Mouse (Mus musculus) midbrain, embryonic 16.5 days (tissue): Measurements from ENCODE around the gene Lztr1. TPM values are rescaled to one million over a fixed set of nuclear protein-coding genes. Genes with fewer than 3 reads are reported as not detected.
A peak's percentile ranks its signal among the peaks of the same experiment; 100 is the strongest.

Source experiments
- ATAC-seq: fragments of 200-750 bp; cut with Nextera tagmentation; 2 replicates; pipeline ENCODE4 v1.8.0; 2017; ENCODE audit warnings: moderate TSS enrichment
- H3K27ac ChIP-seq: fragments of 300-500 bp; sonication (generic); 2 replicates; pipeline ENCODE4 v1.5.1; 2014; ENCODE audit warnings: mild to moderate bottlenecking, low read length, mixed read lengths
- H3K27me3 ChIP-seq: fragments of 300-500 bp; sonication (generic); 2 replicates; pipeline ENCODE4 v1.6.1; 2014; ENCODE audit warnings: low read depth, low read length, mixed read lengths; ENCODE audit not compliant: control insufficient read depth, insufficient read depth
- H3K36me3 ChIP-seq: fragments of 300-500 bp; sonication (generic); 2 replicates; pipeline ENCODE4 v1.6.1; 2014; ENCODE audit warnings: mild to moderate bottlenecking, low read length, moderate library complexity, mixed read lengths; ENCODE audit not compliant: control insufficient read depth, insufficient read depth
- H3K4me1 ChIP-seq: fragments of 300-500 bp; sonication (generic); 2 replicates; pipeline ENCODE4 v1.6.1; 2014; ENCODE audit warnings: mild to moderate bottlenecking, low read length, mixed read lengths; ENCODE audit not compliant: control insufficient read depth, insufficient read depth
- H3K4me2 ChIP-seq: fragments of 300-500 bp; sonication (generic); 2 replicates; pipeline ENCODE4 v1.6.1; 2014; ENCODE audit warnings: mild to moderate bottlenecking, low read length, mixed read lengths
- H3K4me3 ChIP-seq: fragments of 300-500 bp; sonication (generic); 2 replicates; pipeline ENCODE4 v1.5.1; 2014; ENCODE audit warnings: low read depth, mild to moderate bottlenecking, low read length, moderate library complexity, mixed read lengths
- H3K9ac ChIP-seq: fragments of 300-500 bp; sonication (generic); 2 replicates; pipeline ENCODE4 v1.6.1; 2014; ENCODE audit warnings: low read depth, low read length, mixed read lengths
- H3K9me3 ChIP-seq: fragments of 300-500 bp; sonication (generic); replicated peaks from 2 replicates; pipeline ENCODE4 v1.6.1; 2014; ENCODE audit warnings: mild to moderate bottlenecking, low read length, mixed read lengths; ENCODE audit not compliant: control insufficient read depth, poor library complexity, severe bottlenecking
- WGBS: fragments of 180-500 bp; shearing (Covaris S2); extraction: QIAGEN DNeasy Blood & Tissue Kit; methylation state at CpG from one replicate; pipeline ENCODE4 v1.1.7; 2014; 5-methylcytosine and 5-hydroxymethylcytosine counted together
- polyA plus RNA-seq: library from polyadenylated mRNA; unstranded; fragments of >200 nt; fragmentation: Nextera tagmentation; extraction: Ambion mirVana; gene quantifications from 2 replicates; pipeline ENCODE4 v1.2.1, GENCODE M21; 2015

Lztr1 gene
- polyA plus RNA-seq, 1 experiment from 2014 or later = 151 TPM

DNA sequence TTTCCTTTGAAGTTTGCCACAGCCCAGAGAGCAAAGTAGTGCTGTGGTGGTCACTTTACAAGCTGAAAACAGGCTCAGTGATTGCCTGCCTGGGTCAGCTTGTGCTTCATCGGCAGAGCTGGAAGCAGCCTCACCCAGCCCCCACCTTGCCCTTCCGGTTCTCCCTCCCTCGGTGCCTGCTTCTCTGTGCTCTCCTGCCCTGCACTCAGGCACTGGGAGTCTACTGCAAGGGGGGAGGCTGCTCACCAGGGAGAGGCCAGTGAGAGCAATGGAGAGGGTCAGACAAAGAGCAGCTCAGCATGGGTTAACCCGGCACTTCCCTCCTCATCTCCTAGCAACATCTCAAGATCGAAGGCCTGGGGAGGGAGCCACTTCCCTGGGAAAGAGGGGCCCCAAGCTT is 50.3 kb downstream of the Lztr1 start:
- no peaks in the 10 kb centered on the region; the same call in 1 of the 2 replicates for H3K27me3 ChIP-seq
- ATAC-seq = no peak; the same call in 1 of the 2 replicates
- no peaks in the 10 kb centered on the region for H3K36me3 ChIP-seq
- WGBS = 4% methylated on average over 5 of the region's 5 CpGs
- no peak overlapping the region for H3K4me3 ChIP-seq
- H3K4me1 ChIP-seq = peaks cover 24% of the 10 kb centered on the region
- H3K9me3 ChIP-seq = no peaks in the 10 kb centered on the region
- peak overlapping the region; percentile 25; the same call in 1 of the 2 replicates for H3K4me2 ChIP-seq
- no peak overlapping the region for H3K9ac ChIP-seq
- no peak overlapping the region for H3K27ac ChIP-seq

DNA sequence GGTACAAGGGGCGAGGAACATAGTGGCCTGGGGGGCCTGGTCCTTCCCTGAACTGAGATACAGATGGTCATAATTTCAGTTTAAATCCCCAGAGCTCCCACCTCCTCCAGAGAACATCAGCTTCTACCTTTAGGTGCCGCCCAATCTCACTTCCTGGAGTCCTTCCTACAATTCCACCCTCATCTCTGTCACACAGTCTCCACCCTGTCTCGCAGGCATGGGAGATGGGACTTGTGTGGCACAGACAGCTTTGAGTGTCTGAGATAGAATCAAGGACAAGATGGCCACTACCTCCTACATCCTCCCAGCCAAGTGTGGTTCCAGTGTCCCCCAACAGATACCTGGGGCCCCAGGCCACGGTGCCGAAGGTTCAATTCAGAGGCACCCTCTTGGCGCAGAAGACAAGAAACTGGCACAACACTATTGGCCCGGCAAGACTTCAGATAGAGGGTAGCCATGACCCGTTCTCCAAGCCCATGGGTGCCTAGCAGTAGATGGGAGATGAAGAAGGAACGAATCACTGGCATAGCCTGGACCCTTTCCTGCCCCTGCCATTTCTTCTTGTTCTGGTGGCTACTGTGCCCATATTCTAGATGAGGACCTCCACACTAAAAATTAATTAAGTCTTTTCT is 51.0 kb downstream of the Lztr1 start:
- WGBS = 69% methylated on average over 9 of the region's 9 CpGs
- no peaks in the 10 kb centered on the region for H3K9me3 ChIP-seq
- H3K9ac ChIP-seq = no peak overlapping the region
- H3K27ac ChIP-seq = no peak overlapping the region
- H3K4me1 ChIP-seq = peaks cover 18% of the 10 kb centered on the region
- no peaks in the 10 kb centered on the region for H3K36me3 ChIP-seq
- no peak for ATAC-seq
- peak overlapping the region; percentile 25; the same call in 1 of the 2 replicates for H3K4me2 ChIP-seq
- H3K4me3 ChIP-seq = no peak overlapping the region
- no peaks in the 10 kb centered on the region; the same call in 1 of the 2 replicates for H3K27me3 ChIP-seq

DNA sequence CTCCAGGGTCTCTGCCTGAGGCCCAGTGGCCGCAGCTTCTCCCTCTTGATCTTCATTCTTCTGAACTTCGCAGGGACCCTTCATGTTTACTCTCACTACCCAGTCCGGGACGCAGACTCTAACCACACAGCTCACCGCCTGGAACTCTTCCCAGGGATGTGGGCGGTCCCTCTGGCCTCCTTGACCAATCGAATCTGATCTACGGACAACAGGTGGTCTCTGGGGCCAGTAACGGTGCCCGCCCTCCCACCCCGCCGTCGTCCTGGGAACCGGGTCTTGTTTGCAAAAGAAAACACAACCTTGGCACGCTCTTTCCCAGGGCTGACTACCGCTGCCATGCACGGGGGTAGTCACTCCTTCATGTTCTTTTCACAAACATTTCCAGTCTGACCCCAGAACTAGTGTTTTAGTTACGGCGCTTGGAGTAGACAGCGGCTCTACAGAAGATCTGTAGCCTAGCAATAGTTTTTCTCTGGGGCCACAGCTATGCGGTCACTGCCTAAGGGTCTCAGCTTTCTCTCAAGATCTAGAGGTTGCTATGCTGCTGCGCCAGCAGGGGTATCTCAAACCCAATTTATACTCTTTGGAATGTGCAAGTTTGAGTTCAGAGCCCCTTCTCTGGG is 52.8 kb downstream of the Lztr1 start, which contains the start of gene Lrrc74b:
TSS of gene Lrrc74b (minus strand) at position 120 of the 623 bp plus-strand sequence.
- Histone ChIP-seq H3K4me3 (peak within 1 kb of the TSS; percentile 19; the same call in 1 of the 2 replicates), H3K9me3 (no peaks in the 10 kb centered on the region), H3K4me1 (peaks cover 18% of the 10 kb centered on the region), H3K4me2 (peak within 1 kb of the TSS; percentile 44), H3K27ac (peak within 1 kb of the TSS; percentile 38), H3K9ac (peak within 1 kb of the TSS; percentile 16; the same call in 1 of the 2 replicates), H3K36me3 (no peaks in the 10 kb centered on the region), H3K27me3 (no peaks in the 10 kb centered on the region; the same call in 1 of the 2 replicates)
- peak; percentile 77 for ATAC-seq
- WGBS = under 1% methylated on average over 22 of the region's 22 CpGs

DNA sequence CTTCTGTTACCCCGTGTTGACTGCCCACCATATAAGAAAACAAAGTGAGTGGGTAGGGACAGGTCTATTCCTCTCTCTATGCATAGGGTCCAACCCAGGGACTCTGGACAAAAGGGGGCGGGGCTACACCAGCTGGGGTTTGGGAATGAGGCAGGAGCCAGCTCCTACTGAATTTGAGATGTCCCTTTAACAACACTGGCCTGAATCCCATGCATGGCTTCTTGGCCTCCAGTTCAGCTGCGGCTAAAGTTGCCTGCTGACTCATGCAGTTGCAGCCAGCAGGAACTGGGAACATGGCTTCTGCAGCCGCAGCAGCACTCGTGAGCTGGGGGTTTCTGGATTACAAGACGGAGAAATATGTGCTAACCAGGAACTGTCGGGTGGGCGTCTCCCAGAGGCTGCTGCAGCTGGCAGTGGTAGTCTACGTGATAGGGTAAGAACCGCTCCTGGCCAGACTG is 53.3 kb downstream of the Lztr1 start, which contains the start of gene P2rx6:
TSS of gene P2rx6 (plus strand) at position 135 of the 458 bp plus-strand sequence.
- peak; percentile 22 for ATAC-seq
- Histone ChIP-seq H3K4me1 (peaks cover 18% of the 10 kb centered on the region), H3K36me3 (no peaks in the 10 kb centered on the region), H3K9ac (peak within 1 kb of the TSS; percentile 16; the same call in 1 of the 2 replicates), H3K27me3 (no peaks in the 10 kb centered on the region; the same call in 1 of the 2 replicates), H3K9me3 (no peaks in the 10 kb centered on the region), H3K4me3 (peak within 1 kb of the TSS; percentile 19; the same call in 1 of the 2 replicates), H3K27ac (peak within 1 kb of the TSS; percentile 38), H3K4me2 (peak within 1 kb of the TSS; percentile 44)
- 3% methylated on average over 10 of the region's 10 CpGs for WGBS

DNA sequence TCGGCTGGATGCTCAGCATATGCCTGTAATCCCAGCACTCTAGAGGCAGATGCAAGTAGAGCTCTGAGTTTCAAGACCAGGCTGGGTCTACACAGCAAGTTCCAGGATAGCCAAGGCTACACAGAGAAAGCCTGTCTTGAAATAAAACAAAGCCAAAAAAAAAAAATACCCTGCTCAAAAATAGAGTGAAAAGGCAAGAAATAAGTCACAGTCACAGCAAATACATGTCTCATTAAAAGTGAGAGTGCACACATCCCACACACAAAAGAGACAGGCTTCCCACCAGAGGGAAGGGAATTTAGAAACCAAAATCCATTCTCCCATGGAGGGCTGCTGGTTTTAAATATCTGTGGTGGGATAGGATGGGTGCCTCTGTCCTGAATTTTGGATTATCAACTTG is 55.1 kb downstream of the Lztr1 start:
- Histone ChIP-seq H3K4me3 (no peak overlapping the region), H3K4me1 (peaks cover 15% of the 10 kb centered on the region), H3K9me3 (no peaks in the 10 kb centered on the region), H3K4me2 (no peak overlapping the region), H3K27me3 (no peaks in the 10 kb centered on the region; the same call in 1 of the 2 replicates), H3K9ac (no peak overlapping the region), H3K36me3 (no peaks in the 10 kb centered on the region), H3K27ac (no peak overlapping the region)
- ATAC-seq = no peak
- 33% methylated on average over 1 of the region's 1 CpGs for WGBS

DNA sequence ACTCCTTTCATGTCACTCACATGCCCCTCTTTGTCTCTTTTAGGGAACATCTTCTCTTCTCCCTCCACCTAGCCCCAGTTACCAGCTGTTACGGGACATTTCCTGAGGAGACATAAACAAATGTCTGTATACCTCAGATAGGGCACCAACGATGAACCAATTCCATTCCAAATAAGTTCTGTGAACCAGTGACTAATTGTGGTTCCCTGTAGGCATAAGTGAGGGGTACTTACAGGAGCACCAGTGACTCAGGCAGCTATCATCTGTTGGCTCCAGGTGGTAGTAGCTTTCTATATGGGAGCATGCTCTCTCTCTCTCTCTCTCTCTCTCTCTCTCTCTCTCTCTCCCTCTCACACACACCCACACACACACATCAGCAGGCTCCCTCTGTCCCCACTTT is 55.7 kb downstream of the Lztr1 start:
- Histone ChIP-seq H3K27ac (no peak overlapping the region), H3K4me3 (no peak overlapping the region), H3K9me3 (no peaks in the 10 kb centered on the region), H3K27me3 (no peaks in the 10 kb centered on the region; the same call in 1 of the 2 replicates), H3K36me3 (no peaks in the 10 kb centered on the region), H3K4me2 (no peak overlapping the region), H3K9ac (no peak overlapping the region), H3K4me1 (peaks cover 10% of the 10 kb centered on the region)
- no peak for ATAC-seq
- 90% methylated on average over 2 of the region's 2 CpGs for WGBS

DNA sequence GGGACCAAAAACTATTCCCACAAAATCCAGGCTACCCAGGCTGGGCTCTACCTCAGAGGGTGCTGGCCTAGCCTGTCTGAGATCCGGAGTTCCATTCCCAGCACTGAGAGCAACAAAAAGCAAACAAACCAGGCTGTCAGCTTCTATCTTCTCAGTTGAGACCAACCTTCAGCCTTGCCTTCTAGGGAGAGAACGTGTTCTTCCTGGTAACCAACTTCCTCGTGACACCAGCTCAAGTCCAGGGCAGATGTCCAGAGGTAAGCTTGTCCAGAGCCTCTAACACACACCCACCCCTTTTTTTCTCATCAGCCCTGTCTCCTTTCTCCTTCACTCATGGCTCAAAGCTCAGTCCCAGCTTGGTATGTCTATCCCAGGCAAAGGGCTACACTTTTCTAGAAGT is 56.3 kb downstream of the Lztr1 start:
- Histone ChIP-seq H3K4me1 (peaks cover 10% of the 10 kb centered on the region), H3K4me2 (no peak overlapping the region), H3K9ac (no peak overlapping the region), H3K27me3 (no peaks in the 10 kb centered on the region; the same call in 1 of the 2 replicates), H3K27ac (no peak overlapping the region), H3K9me3 (no peaks in the 10 kb centered on the region), H3K36me3 (no peaks in the 10 kb centered on the region), H3K4me3 (no peak overlapping the region)
- no peak for ATAC-seq
- 71% methylated on average over 3 of the region's 3 CpGs for WGBS

DNA sequence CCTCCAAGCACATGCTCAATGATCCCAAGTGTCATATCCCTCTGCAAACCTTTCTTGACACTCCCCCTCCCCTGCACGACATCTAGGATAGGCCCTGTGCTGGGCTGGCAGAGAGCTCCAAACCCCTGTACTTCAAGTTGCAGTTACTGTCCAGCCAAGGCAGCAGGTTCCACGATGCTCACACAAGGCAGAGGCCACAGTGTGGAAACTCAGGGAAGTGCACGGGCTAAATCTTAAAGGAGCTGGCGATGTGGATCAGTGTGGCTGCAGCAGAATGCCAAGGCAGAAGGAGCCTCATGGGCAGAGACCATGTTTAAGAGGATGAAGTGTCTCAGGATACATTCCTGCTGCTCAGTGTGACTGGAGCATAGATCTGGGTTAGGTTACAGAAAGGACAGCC is 57.7 kb downstream of the Lztr1 start:
- Histone ChIP-seq H3K4me3 (no peak overlapping the region), H3K27ac (no peak overlapping the region), H3K27me3 (no peaks in the 10 kb centered on the region; the same call in 1 of the 2 replicates), H3K4me2 (no peak overlapping the region), H3K36me3 (no peaks in the 10 kb centered on the region), H3K9ac (no peak overlapping the region), H3K4me1 (peaks cover 8% of the 10 kb centered on the region; the same call in 1 of the 2 replicates), H3K9me3 (no peaks in the 10 kb centered on the region)
- ATAC-seq = no peak
- WGBS = 32% methylated on average over 4 of the region's 4 CpGs
